Mouse (Mus musculus) monocyte, adult 5-6 weeks (primary cell): ENCODE measurements around the gene Ttyh3. TPM values are rescaled to one million over a fixed set of nuclear protein-coding genes. Genes with fewer than 3 reads are reported as not detected.

Experiments used
- ATAC-seq: fragments of 153-309, 156-312 bp; replicated peaks from 2 replicates; pipeline ENCODE4 v1.8.0; 2017; ENCODE audit warnings: mild to moderate bottlenecking; ENCODE audit not compliant: low TSS enrichment, insufficient number of reproducible peaks, severe bottlenecking, poor library complexity, low FRiP score
- total RNA-seq: library from RNA; stranded (forward); fragments of 200-1000, 200-491, 200-594 nt; gene quantifications from 3 replicates; pipeline ENCODE4 v1.2.3, GENCODE M21; 2017

The Ttyh3 gene
- total RNA-seq, 1 experiment from 2014 or later: 12.6 TPM

GRCm38 (mm10) chr5:140659607-140660272 lies 10.9 kb upstream of the Ttyh3 start:
- ATAC-seq: no peak

- no peak for ATAC-seq
Observed at GRCm38 (mm10) chr5:140654096-140654845, 5.4 kb upstream of the Ttyh3 start.

- ATAC-seq: no peak
Observed at GRCm38 (mm10) chr5:140652587-140652986, 3.8 kb upstream of the Ttyh3 start.

- no peak for ATAC-seq
Observed at GRCm38 (mm10) chr5:140651231-140651630, 2.4 kb upstream of the Ttyh3 start.

GRCm38 (mm10) chr5:140649881-140650414 lies 1.1 kb upstream of the Ttyh3 start:
- no peak for ATAC-seq

- ATAC-seq: peak; percentile 92
Observed at GRCm38 (mm10) chr5:140649101-140649667, 353 bp upstream of the Ttyh3 start.

- no peak for ATAC-seq
Observed at GRCm38 (mm10) chr5:140647821-140648518, 861 bp downstream of the Ttyh3 start.

DNA sequence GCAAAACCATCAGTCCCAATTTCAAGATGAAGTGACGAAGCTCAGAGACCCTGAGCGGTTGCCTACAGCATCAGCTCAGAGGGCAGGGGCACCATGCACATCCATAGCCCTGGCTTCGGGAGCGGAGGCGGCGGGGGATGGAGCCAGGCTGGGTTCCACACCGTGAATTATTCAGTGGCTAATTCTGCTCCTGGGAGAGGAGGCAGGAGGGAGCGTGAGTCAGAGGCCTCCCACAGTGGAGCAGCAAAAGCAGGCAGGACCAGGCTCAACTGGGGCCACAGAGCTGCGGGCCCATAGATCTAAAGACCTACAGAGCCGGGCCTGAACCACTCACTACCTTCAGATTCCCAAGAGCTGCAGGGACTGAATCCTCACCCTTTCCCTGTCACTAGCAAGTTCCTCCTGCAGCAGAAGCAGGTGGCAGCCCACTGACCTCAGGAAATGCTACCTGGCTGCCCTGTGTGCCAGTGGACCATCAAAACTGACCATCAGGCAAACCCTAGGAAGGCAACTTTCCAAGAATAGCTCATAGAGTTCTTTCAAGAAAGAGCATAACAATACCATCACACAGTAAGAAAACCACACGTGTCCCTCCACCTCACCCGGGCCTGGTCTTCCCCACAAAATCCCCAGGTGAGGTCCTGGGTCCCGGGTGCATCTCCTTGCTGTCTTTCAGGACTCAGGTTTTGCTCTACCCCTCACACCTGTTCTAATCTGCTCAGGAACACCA lies 1.6 kb downstream of the Ttyh3 start:
- ATAC-seq: no peak

- no peak for ATAC-seq
Observed at GRCm38 (mm10) chr5:140646171-140646570, 2.7 kb downstream of the Ttyh3 start.

DNA sequence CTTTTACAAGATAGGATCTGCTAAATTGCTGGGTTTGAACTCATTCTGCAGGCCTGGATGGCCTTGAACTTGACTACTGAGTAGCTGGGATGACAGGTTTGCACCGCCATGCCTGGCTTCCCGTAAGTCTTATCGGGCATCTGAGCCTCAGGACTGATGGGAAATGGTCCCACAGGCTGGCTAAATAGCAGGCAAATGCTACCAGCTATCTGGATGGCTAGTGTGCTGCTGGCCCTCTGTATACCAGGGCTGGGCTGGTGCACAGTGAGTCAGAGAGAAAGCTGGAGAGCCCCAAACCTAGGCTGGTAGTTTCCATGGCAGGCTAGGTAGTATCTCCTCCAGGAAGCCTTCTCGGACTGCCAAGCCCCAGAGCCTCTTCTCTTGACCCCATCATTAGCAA lies 3.4 kb downstream of the Ttyh3 start:
- no peak for ATAC-seq

DNA sequence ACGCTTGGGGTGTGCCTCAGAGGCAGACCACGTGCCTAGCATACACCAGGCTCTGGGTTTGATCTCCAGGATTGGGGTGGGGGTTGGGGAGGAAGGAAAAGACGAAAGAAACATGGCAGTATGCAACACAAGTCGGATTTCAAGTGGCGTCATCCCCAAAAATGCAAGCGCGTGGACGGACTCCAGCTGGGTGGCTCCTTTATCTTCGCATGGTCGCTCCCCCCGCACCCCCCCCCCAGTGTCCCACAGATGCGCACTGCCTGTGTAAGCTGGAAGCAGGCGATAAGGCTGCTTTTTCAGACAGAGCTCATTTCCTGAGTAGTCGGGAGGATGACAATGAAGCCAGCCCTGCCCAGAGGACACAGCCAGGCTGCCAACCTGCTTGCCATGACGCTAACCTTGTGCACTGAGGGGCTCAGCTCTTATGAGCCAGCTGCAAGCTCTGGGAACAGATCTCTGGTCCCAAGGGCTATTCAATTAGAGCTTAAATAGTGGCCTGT lies 4.1 kb downstream of the Ttyh3 start:
- no peak for ATAC-seq

DNA sequence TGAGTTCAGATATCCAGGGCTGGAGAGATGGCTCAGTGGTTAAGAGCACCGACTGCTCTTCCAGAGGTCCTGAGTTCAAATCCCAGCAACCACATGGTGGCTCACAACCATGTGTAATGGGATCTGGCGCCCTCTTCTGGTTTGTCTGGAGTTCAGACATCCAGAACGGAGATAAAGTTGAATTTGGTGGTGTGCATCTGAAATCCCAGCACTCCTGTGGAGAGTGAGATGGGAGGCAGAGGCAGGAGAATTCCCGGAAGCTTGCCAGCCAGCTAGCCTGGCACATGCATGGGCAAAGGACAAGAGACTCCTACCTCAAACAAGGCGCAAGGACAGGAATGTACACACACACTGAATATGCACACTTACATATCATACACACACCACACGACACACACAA lies 4.6 kb downstream of the Ttyh3 start:
- ATAC-seq: no peak

GRCm38 (mm10) chr5:140642076-140642475 lies 6.8 kb downstream of the Ttyh3 start:
- peak; percentile 89 for ATAC-seq

DNA sequence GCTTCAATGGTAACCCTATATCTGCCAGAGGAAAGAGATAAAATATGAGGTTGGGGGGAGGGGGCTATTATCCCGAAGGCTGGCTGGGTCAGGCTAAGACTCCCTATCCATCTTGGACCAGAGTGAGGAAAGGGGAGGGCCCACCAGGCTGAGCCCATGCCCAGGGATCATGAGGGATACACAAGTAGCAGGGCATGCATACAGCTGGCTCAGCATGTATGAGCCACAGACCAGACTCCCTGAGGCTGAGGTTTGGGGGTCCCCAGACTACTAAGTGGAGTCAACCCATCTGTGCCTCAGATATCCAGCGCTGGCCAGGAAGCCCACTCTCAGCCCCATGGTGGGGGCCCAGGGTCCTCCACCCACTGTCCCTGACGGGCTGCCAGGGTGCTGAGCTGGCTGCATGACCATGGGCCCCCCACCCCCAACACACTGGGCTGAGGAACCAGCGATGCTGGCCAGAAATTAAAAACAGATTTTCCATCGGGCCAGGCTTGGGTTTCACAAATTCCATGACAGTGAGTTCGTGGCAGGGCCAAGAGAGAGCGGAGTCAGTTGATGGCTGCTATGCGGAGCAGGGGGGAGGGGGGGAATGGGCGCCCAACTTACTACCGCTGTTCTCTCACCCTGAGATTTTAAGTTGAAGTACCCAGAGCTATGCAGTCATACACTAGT lies 7.4 kb downstream of the Ttyh3 start:
- no peak for ATAC-seq

DNA sequence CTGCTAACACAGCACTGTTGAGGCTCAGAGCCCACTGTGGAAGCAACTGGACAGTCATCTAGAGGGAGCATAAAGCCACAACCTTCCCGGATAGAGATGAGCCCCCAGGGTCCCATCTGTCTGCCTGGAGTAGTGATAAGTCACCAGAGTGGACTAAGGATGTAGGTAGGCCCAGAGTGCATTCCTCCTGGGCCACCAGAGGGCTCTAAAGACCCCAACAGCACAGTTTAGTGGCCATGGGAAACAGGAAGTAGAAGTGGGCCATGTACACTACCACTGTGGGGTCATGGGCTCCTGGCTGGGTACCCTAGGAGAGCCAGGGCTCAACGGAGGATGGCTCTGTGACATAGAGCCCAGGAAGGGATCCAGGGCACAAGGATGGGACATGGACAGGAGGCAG lies 8.0 kb downstream of the Ttyh3 start:
- ATAC-seq: no peak

- ATAC-seq: no peak
Observed at GRCm38 (mm10) chr5:140639871-140640270, 9.0 kb downstream of the Ttyh3 start.

- ATAC-seq: no peak
Observed at GRCm38 (mm10) chr5:140639312-140639711, 9.5 kb downstream of the Ttyh3 start.

DNA sequence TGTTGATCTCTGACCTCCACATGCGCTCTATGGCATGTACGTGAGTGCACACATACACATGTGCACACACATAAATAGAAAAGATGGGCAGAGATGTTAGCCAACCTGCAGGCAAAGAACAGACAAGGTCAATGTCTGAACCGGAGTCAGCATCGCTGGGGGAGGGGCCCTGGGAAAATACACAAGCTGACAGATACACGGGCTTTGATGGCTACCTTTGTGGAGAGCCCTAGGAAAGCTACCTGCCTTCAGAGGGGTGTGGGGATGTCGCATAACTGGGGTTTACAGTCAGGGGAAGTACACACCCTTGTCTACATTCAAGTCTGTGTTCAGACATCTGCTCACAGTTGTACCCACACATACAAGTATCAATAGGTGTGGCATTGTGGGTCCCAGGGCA lies 10.3 kb downstream of the Ttyh3 start:
- no peak for ATAC-seq
